Mouse (Mus musculus) hindbrain, postnatal 0 days (tissue): ENCODE data around the gene Slc5a5. TPM values are rescaled to one million over a fixed set of nuclear protein-coding genes. Genes with fewer than 3 reads are reported as not detected.
A peak's percentile ranks its signal among the peaks of the same experiment; 100 is the strongest.

Experiments used
- ATAC-seq: fragments of 200-750 bp; cut with Nextera tagmentation; 2 replicates; pipeline ENCODE4 v1.8.0; 2017; ENCODE audit warnings: mild to moderate bottlenecking, moderate TSS enrichment, moderate library complexity
- DNase-seq: peaks from one replicate; pipeline ENCODE4 v3.0.0-alpha.2; 2015; ENCODE audit warnings: low spot score
- H3K27ac ChIP-seq: fragments of 300-500 bp; sonication (generic); 2 replicates; pipeline ENCODE4 v1.5.1; 2014; ENCODE audit warnings: mild to moderate bottlenecking
- H3K27me3 ChIP-seq: fragments of 300-500 bp; sonication (generic); 2 replicates; pipeline ENCODE4 v1.6.1; 2014; ENCODE audit warnings: low read length, mixed read lengths; ENCODE audit not compliant: insufficient read depth
- H3K36me3 ChIP-seq: fragments of 300-500 bp; sonication (generic); 2 replicates; pipeline ENCODE4 v1.6.1; 2014; ENCODE audit warnings: low read length, mixed read lengths; ENCODE audit not compliant: insufficient read depth
- H3K4me1 ChIP-seq: fragments of 300-500 bp; sonication (generic); 2 replicates; pipeline ENCODE4 v1.6.1; 2014; ENCODE audit warnings: antibody characterized with exemption, low read length, mixed read lengths; ENCODE audit not compliant: insufficient read depth
- H3K4me2 ChIP-seq: fragments of 300-500 bp; sonication (generic); 2 replicates; pipeline ENCODE4 v1.6.1; 2014; ENCODE audit warnings: low read depth, mild to moderate bottlenecking, low read length, moderate library complexity, mixed read lengths
- H3K4me3 ChIP-seq: fragments of 300-500 bp; sonication (generic); 2 replicates; pipeline ENCODE4 v1.5.1; 2014; ENCODE audit warnings: low read length
- H3K9ac ChIP-seq: fragments of 300-500 bp; sonication (generic); replicated peaks from 2 replicates; pipeline ENCODE4 v1.6.1; 2014; ENCODE audit warnings: mild to moderate bottlenecking, low read length, moderate library complexity, mixed read lengths
- H3K9me3 ChIP-seq: fragments of 300-500 bp; sonication (generic); 2 replicates; pipeline ENCODE4 v1.6.1; 2016; ENCODE audit warnings: low read length, mixed read lengths
- CTCF ChIP-seq: IDR thresholded peaks from 2 replicates; pipeline ENCODE4 v1.5.1; 2016; ENCODE audit warnings: antibody characterized with exemption, control low read depth, low read depth
- WGBS: fragments of 180-500 bp; shearing (Covaris S2); extraction: QIAGEN DNeasy Blood & Tissue Kit; methylation state at CpG from one replicate; pipeline ENCODE4 v1.1.7; 2014; 5-methylcytosine and 5-hydroxymethylcytosine counted together
- polyA plus RNA-seq: library from polyadenylated mRNA; unstranded; fragments of >200 nt; fragmentation: Nextera tagmentation; extraction: Ambion mirVana; gene quantifications from 2 replicates; pipeline ENCODE4 v1.2.1, GENCODE M21; 2015
- total RNA-seq: library from RNA; depleted of rRNA; stranded (reverse); fragments of >200 nt; gene quantifications from 2 replicates; pipeline ENCODE4 v1.2.3, GENCODE M21; 2014

The Slc5a5 gene
- total and polyA plus RNA-seq, 2 experiments from 2014 or later: 2.5 to 4.3 TPM

GRCm38 (mm10) chr8:70903112-70903511, 10.6 kb upstream of the Slc5a5 start:
- Histone ChIP-seq H3K9ac (no peak overlapping the region), H3K27ac (no peak overlapping the region), H3K4me2 (no peak overlapping the region), H3K36me3 (no peaks in the 10 kb centered on the region), H3K9me3 (no peaks in the 10 kb centered on the region), H3K27me3 (no peaks in the 10 kb centered on the region), H3K4me3 (no peak overlapping the region), H3K4me1 (peaks cover 7% of the 10 kb centered on the region; the same call in 1 of the 2 replicates)
- TF ChIP-seq CTCF: no peak
- WGBS: 42% methylated on average over 4 of the region's 4 CpGs
- ATAC-seq (no peak), DNase-seq (no peak)

DNA sequence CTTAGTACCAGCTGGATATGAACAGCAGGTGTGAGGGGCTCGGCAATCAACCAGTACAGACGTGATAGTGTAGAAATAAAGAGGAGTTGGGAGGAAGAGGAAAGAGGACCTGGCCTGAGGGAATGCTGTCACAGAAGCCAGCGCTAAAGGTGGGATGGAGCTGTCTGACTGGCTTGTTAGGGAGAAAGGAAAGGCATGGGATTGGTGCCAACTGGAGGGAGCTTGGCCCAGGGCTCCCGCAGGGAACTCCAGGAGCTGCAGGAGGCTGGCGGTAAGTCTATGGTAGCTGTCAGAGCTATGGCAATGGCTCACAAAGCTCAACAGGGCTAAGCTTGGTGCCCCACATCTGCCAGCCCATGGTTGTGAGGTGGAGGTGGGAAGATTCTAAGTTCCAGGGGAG, 9.7 kb upstream of the Slc5a5 start:
- no peak overlapping the region for H3K9ac ChIP-seq
- DNase-seq: no peak

DNA sequence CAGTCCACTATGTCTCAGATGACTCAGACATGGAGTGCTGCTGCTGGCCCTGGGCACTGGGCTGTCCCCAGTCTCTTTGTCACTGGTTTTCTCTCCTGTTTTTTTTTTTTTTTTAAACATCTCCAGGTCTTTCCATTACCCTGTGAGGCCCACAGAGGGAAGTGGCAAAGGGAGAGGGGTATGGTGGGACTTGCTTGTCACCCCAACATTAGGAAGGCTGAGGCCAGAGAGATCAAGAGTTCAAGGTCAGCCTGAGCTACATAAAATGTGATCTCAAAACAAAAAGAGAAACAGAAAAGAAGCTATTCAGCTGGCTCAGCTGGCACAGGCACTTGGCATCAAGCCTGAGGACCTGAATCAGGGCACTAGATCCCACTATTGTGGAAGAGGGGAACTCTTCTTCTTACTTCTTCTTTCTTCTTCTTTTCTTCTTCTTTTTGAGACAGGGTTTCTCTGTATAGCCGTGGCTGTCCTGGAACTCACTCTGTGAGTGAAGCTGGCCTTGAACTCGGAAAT, 8.4 kb upstream of the Slc5a5 start:
- TF ChIP-seq CTCF: no peak
- H3K4me2 ChIP-seq: no peak overlapping the region
- no peak overlapping the region for H3K27ac ChIP-seq
- 71% methylated on average over 2 of the region's 2 CpGs for WGBS
- H3K27me3 ChIP-seq: no peaks in the 10 kb centered on the region
- no peak overlapping the region for H3K4me3 ChIP-seq
- ATAC-seq: no peak
- no peaks in the 10 kb centered on the region for H3K9me3 ChIP-seq
- H3K4me1 ChIP-seq: peaks cover 5% of the 10 kb centered on the region; the same call in 1 of the 2 replicates
- DNase-seq: no peak
- no peak overlapping the region for H3K9ac ChIP-seq
- no peaks in the 10 kb centered on the region for H3K36me3 ChIP-seq

More for the DNA sequence above, 9.7 kb upstream of the Slc5a5 start:
- Histone ChIP-seq H3K9me3 (no peaks in the 10 kb centered on the region), H3K4me2 (no peak overlapping the region), H3K27me3 (no peaks in the 10 kb centered on the region), H3K4me3 (no peak overlapping the region), H3K27ac (no peak overlapping the region), H3K36me3 (no peaks in the 10 kb centered on the region), H3K4me1 (peaks cover 7% of the 10 kb centered on the region; the same call in 1 of the 2 replicates)
- ATAC-seq: no peak
- TF ChIP-seq CTCF: no peak
- WGBS: 33% methylated on average over 5 of the region's 5 CpGs

GRCm38 (mm10) chr8:70899226-70899625, 6.7 kb upstream of the Slc5a5 start:
- ATAC-seq (no peak), DNase-seq (no peak)
- H3K4me1 ChIP-seq: peaks cover 5% of the 10 kb centered on the region; the same call in 1 of the 2 replicates
- no peak overlapping the region for H3K9ac ChIP-seq
- no peaks in the 10 kb centered on the region for H3K27me3 ChIP-seq
- no peak overlapping the region for H3K4me2 ChIP-seq
- no peak overlapping the region for H3K4me3 ChIP-seq
- no peak overlapping the region for H3K27ac ChIP-seq
- no peaks in the 10 kb centered on the region for H3K9me3 ChIP-seq
- H3K36me3 ChIP-seq: peaks cover 11% of the 10 kb centered on the region
- 87% methylated on average over 2 of the region's 2 CpGs for WGBS
- no peak for TF ChIP-seq CTCF

GRCm38 (mm10) chr8:70898661-70899198, 6.2 kb upstream of the Slc5a5 start:
- TF ChIP-seq CTCF: no peak
- Histone ChIP-seq H3K27me3 (no peaks in the 10 kb centered on the region), H3K4me1 (peaks cover 5% of the 10 kb centered on the region; the same call in 1 of the 2 replicates), H3K4me3 (no peak overlapping the region), H3K36me3 (peaks cover 16% of the 10 kb centered on the region), H3K27ac (peak overlapping the region; percentile 41; the same call in 1 of the 2 replicates), H3K9me3 (no peaks in the 10 kb centered on the region), H3K9ac (peak overlapping the region; percentile 88; the same call in 1 of the 2 replicates), H3K4me2 (no peak overlapping the region; the same call in 1 of the 2 replicates)
- no peak for DNase-seq
- ATAC-seq: no peak
- 65% methylated on average over 2 of the region's 2 CpGs for WGBS

DNA sequence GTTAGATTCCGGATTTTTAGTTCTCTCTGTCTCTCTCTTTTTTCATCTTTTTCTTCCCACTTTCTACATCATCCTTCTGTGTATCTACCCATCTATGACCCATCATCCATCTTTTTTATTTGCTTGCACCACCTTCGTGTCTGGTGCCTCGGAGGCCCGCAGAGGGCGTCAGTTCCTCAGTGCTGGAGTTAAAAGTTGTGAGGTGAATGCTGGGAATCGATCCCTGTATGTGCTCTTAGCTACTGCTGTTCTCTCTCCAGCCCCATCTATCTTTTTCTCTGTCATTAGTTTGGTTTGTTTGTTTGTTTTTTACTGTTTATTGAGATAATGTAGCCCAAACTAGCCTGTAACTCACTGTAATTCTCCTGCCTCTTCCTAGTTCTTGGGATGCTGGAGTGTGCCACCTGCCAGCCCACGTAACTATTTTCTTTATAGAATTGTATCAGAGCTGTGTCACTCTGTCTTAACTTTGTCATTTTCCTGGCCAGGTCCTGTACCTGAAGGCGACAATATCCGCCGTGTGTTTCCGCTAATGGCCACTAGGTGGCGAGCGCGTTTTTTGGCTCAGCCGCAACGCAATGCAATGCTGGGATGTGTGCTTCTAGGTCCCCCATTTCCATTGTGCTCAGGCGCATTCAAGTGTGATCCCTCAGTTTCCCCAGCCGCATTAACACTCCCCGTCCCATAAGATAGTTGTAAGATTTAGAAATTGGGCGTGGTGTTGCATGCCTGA, 5.3 kb upstream of the Slc5a5 start:
- DNase-seq (peak; percentile 91), ATAC-seq (peak; percentile 57)
- H3K4me3 ChIP-seq: peak overlapping the region; percentile 86
- peak overlapping the region; percentile 88 for H3K9ac ChIP-seq
- H3K27me3 ChIP-seq: peaks cover 6% of the 10 kb centered on the region
- H3K27ac ChIP-seq: peak overlapping the region; percentile 73
- WGBS: 0% methylated on average over 20 of the region's 20 CpGs
- peak; percentile 96 for TF ChIP-seq CTCF
- H3K36me3 ChIP-seq: peaks cover 18% of the 10 kb centered on the region
- H3K9me3 ChIP-seq: no peaks in the 10 kb centered on the region
- H3K4me1 ChIP-seq: peaks cover 5% of the 10 kb centered on the region; the same call in 1 of the 2 replicates
- peak overlapping the region; percentile 80 for H3K4me2 ChIP-seq
